Comparison of ENCODE assay signal across 36 mouse cellular contexts in the genomic region with DNA sequence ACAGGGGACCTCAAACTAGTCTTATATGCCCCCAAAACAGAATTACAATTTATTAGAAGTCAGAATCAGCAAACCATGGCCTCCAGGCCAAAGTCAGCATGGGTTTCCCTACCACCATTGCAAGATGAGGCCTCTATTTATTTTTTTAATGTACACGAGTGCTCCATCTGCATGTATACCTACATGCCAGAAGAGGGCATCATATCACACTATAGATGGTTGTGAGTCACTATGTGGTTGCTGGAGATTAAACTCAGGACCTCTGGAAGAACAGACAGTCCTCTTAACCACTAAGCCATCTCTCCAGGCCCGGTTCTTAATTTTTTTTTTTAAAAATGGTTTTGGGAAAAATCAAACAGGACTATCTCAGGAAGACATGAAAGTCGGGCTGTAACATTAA. TPM values are rescaled to one million over a fixed set of nuclear protein-coding genes. Genes with fewer than 3 reads are reported as not detected.
DNase-seq lines count a peak whose midpoint lies in the region; ATAC-seq and TF ChIP-seq lines count a peak whose summit lies in the region.
"Had no signal": no experiment of that assay in that cellular context is flagged by ENCODE, and none has a peak within 500 bp of the region (broad histone marks: within the 10 kb centered on the region; RNA-seq: fewer than 3 reads in every experiment).

No protein-coding gene starts in this region.

- H3K9ac ChIP-seq in heart, adult 2 months (ENCODE audit: low read depth, low read length) = no peak overlapping the region
- no peak overlapping the region for H3K9ac ChIP-seq in kidney, embryonic 14.5 days (ENCODE audit: low read depth, low read length)
- H3K9ac ChIP-seq: embryonic facial prominence, embryonic 13.5 days; forebrain, embryonic 13.5 days; heart, embryonic 13.5 days; hindbrain, embryonic 14.5 days had no signal

- H3K79me2 ChIP-seq in heart, adult 2 months (replicated peaks; ENCODE audit: control insufficient read depth, insufficient read depth, low read length) = no peaks in the 10 kb centered on the region

- H3K27ac ChIP-seq in heart, adult 2 months = no peak overlapping the region
- H3K27ac ChIP-seq in left cerebral cortex, adult 2 months = no peak overlapping the region
- no peak overlapping the region for H3K27ac ChIP-seq in kidney, embryonic 14.5 days (ENCODE audit: low read depth, low read length)
- H3K27ac ChIP-seq: embryonic facial prominence, embryonic 10.5 days; embryonic facial prominence, embryonic 13.5 days; forebrain, embryonic 13.5 days; heart, embryonic 10.5 days; heart, embryonic 13.5 days; hindbrain, embryonic 14.5 days; hindbrain, postnatal 0 days had no signal

- no peak for DNase-seq in heart, adult 2 months
- DNase-seq in heart, adult 9 months (ENCODE audit: low spot score in 2 of 2) = no peak
- no peak for DNase-seq in left cerebral cortex, adult 2 months (ENCODE audit: extremely low spot score in 1 of 2, low spot score in 2 of 2)
- no peak for DNase-seq in left cerebral cortex, postnatal 4 days
- DNase-seq in 416B (ENCODE audit: low read depth) (peak; percentile 57), NIH3T3 (ENCODE audit: low read depth) (peak; percentile 15)
- no peak for DNase-seq in frontal cortex, adult 2 months (ENCODE audit: extremely low spot score in 1 of 2, low spot score in 1 of 2)
- DNase-seq: adrenal gland, adult 8-10 months; adrenal gland, postnatal 25 days; B cell, adult 2 months; cerebellum, adult 11-12 months; cerebellum, adult 8-10 months; cerebellum, postnatal 10 days; cerebellum, postnatal 36 days; embryo, embryonic 11 days; gastrocnemius, postnatal 14 days; heart, adult 11 months; heart, postnatal 14 days; heart, postnatal 4 days; kidney, adult 11 months had no signal

- TF ChIP-seq POLR2A in heart, adult 2 months (IDR thresholded peaks at IDR 0.05; ENCODE audit: insufficient read depth, low read depth, low read length) = no peak

- no peak for TF ChIP-seq EP300 in heart, adult 2 months (IDR thresholded peaks at IDR 0.05; ENCODE audit: insufficient read depth, low read depth, low read length)

- H3K36me3 ChIP-seq in heart, adult 2 months (ENCODE audit: control insufficient read depth, insufficient read depth, low read length) = no peaks in the 10 kb centered on the region
- peaks cover 86% of the 10 kb centered on the region for H3K36me3 ChIP-seq in kidney, embryonic 14.5 days (ENCODE audit: control insufficient read depth, insufficient read depth, low read length)

- no peak overlapping the region for H3K4me2 ChIP-seq in kidney, embryonic 14.5 days (replicated peaks; ENCODE audit: low read depth, low read length)
- H3K4me2 ChIP-seq: embryonic facial prominence, embryonic 13.5 days; forebrain, embryonic 13.5 days; heart, embryonic 13.5 days; hindbrain, embryonic 14.5 days had no signal

- 85% methylated on average over 3 of the region's 3 CpGs for WGBS in heart, adult 2 months
- 85% methylated on average over 3 of the region's 3 CpGs for WGBS in kidney, embryonic 14.5 days

- H3K4me3 ChIP-seq in heart, adult 2 months = no peak overlapping the region
- H3K4me3 ChIP-seq in left cerebral cortex, adult 2 months = no peak overlapping the region
- H3K4me3 ChIP-seq in kidney, embryonic 14.5 days (ENCODE audit: low read length) = no peak overlapping the region
- H3K4me3 ChIP-seq: embryonic facial prominence, embryonic 10.5 days; embryonic facial prominence, embryonic 13.5 days; erythroblast, embryonic 14.5 days; forebrain, embryonic 13.5 days; heart, embryonic 10.5 days; heart, embryonic 13.5 days had no signal

- H3K27me3 ChIP-seq in heart, adult 2 months (ENCODE audit: control insufficient read depth, insufficient read depth, low read length) = no peaks in the 10 kb centered on the region
- no peaks in the 10 kb centered on the region for H3K27me3 ChIP-seq in kidney, embryonic 14.5 days (ENCODE audit: control insufficient read depth, insufficient read depth, low read length)
- H3K27me3 ChIP-seq: CH12.LX; embryonic facial prominence, embryonic 13.5 days; forebrain, embryonic 13.5 days; heart, embryonic 13.5 days had no signal

- no peak for ATAC-seq in kidney, embryonic 14.5 days (ENCODE audit: low FRiP score, low TSS enrichment)
- ATAC-seq: activated CD4-positive, CD25-positive, alpha-beta regulatory T cell, adult 4 months; forebrain, embryonic 13.5 days; forebrain, embryonic 16.5 days; hindbrain, postnatal 0 days; inflammation-experienced regulatory T-cells, adult 6 months had no signal

- TF ChIP-seq CTCF in heart, adult 2 months (IDR thresholded peaks at IDR 0.05) = 0 out of 2 replicates have a peak, but pooled peaks have one; percentile 9
- TF ChIP-seq CTCF in left cerebral cortex, adult 2 months (IDR thresholded peaks at IDR 0.05) = peak; percentile 3

- no peaks in the 10 kb centered on the region for H3K9me3 ChIP-seq in kidney, embryonic 14.5 days (ENCODE audit: control insufficient read depth, low read length)
- H3K9me3 ChIP-seq: embryonic facial prominence, embryonic 10.5 days; embryonic facial prominence, embryonic 13.5 days; forebrain, embryonic 13.5 days; G1E; heart, embryonic 10.5 days; heart, embryonic 13.5 days had no signal

- intact Hi-C loops in heart, adult 2 months (cut with DNase I) = no loop called here
- intact Hi-C loops in left cerebral cortex, adult 2 months (cut with DNase I) = no loop called here
- intact Hi-C loops in left cerebral cortex, postnatal 4 days (cut with DNase I) = no loop called here

- H3K4me1 ChIP-seq in heart, adult 2 months (ENCODE audit: control insufficient read depth, insufficient read depth, low read length) = no peaks in the 10 kb centered on the region
- H3K4me1 ChIP-seq in kidney, embryonic 14.5 days (ENCODE audit: control insufficient read depth, insufficient read depth, low read length) = no peaks in the 10 kb centered on the region
- H3K4me1 ChIP-seq: embryonic facial prominence, embryonic 13.5 days; forebrain, embryonic 13.5 days; heart, embryonic 10.5 days; heart, embryonic 13.5 days had no signal

RNA-seq across cellular contexts. Expression of gene Dnase1, which starts 17.1 kb away (rescaled TPM):
- not detected for total RNA-seq in heart, adult 2 months (2021)
- polyA plus RNA-seq in heart, adult 2 months (2012; rRNA removed) = not detected in 2 replicates
- total RNA-seq in left cerebral cortex, adult 2 months (2021) = not detected
- not detected for total RNA-seq in left cerebral cortex, postnatal 4 days (2021)
- 4.6 and 8.0 TPM in 2 replicates for polyA plus RNA-seq in kidney, embryonic 14.5 days (2014; fragmentation: Nextera tagmentation; extraction: Ambion mirVana)
- 0.29 and 0.42 TPM in 2 replicates for polyA plus RNA-seq in frontal cortex, adult 2 months (2012; rRNA removed)
- total RNA-seq: adrenal gland, adult 8-10 months; adrenal gland, postnatal 25 days; gastrocnemius, postnatal 14 days; gastrocnemius, postnatal 4 days; heart, postnatal 14 days; heart, postnatal 4 days had no signal
- polyA plus RNA-seq: cortical plate, adult 2 months; erythroblast, embryonic 14.5 days; G1E had no signal

RNA-seq across cellular contexts. Expression of gene Trap1, which starts 23.8 kb away (rescaled TPM):
- 100 to 1,000 TPM; 138 to 154 TPM for total RNA-seq in heart, adult 2 months (2021)
- polyA plus RNA-seq in heart, adult 2 months (2012; rRNA removed) = 124 and 167 TPM in 2 replicates
- 10 to 100 TPM; 70.7 to 74.7 TPM for total RNA-seq in left cerebral cortex, adult 2 months (2021)
- 10 to 100 TPM; 57.3 to 63.1 TPM for total RNA-seq in left cerebral cortex, postnatal 4 days (2021)
- 95.9 and 116 TPM in 2 replicates for polyA plus RNA-seq in kidney, embryonic 14.5 days (2014; fragmentation: Nextera tagmentation; extraction: Ambion mirVana)
- polyA plus RNA-seq in frontal cortex, adult 2 months (2012; rRNA removed) = 73.3 and 76.6 TPM in 2 replicates

RNA-seq across cellular contexts. Expression of gene Slx4, which starts 50.2 kb away (rescaled TPM):
- 1 to 10 TPM; 6.4 to 9.4 TPM for total RNA-seq in heart, adult 2 months (2021)
- 7.7 and 9.8 TPM in 2 replicates for polyA plus RNA-seq in heart, adult 2 months (2012; rRNA removed)
- total RNA-seq in left cerebral cortex, adult 2 months (2021) = 10 to 100 TPM; 50.4 to 54.7 TPM
- 10 to 100 TPM; 78.6 to 91.6 TPM for total RNA-seq in left cerebral cortex, postnatal 4 days (2021)
- 15.8 and 33.2 TPM in 2 replicates for polyA plus RNA-seq in kidney, embryonic 14.5 days (2014; fragmentation: Nextera tagmentation; extraction: Ambion mirVana)
- 32.6 and 33.8 TPM in 2 replicates for polyA plus RNA-seq in frontal cortex, adult 2 months (2012; rRNA removed)

Comparison
In these comparisons a context has a peak if more than half of its experiments do, and no peak if none do; other contexts are left out.
1. DNase-seq: peak in 416B (single experiment) and NIH3T3 (single experiment); none in heart, adult 2 months (0 of 2), heart, adult 9 months (0 of 2), left cerebral cortex, adult 2 months (0 of 2), left cerebral cortex, postnatal 4 days (single experiment) and frontal cortex, adult 2 months (0 of 2).
2. RNA of gene Slx4, which starts 50.2 kb away (total RNA-seq): 78.6 to 91.6 TPM in left cerebral cortex, postnatal 4 days and 50.4 to 54.7 TPM in left cerebral cortex, adult 2 months; 6.4 to 9.4 TPM in heart, adult 2 months; every median in the first group is over 4 times any median in the second.